Mouse (Mus musculus) thymus, postnatal 36 days (tissue): ENCODE results near the gene Rbmxl2.

Source experiments
- DNase-seq, 2 experiments: peaks; one replicate each; pipeline ENCODE4 v3.0.0; 2022; ENCODE audit warnings: mixed read lengths in 2 of 2

The Rbmxl2 gene

GRCm38 (mm10) chr7:107209204-107209860 lies at the start of gene Rbmxl2:
TSS of gene Rbmxl2 (plus strand) at chr7:107209445.
- DNase-seq, result peak in 1 of 2 experiments; percentile 6

DNA sequence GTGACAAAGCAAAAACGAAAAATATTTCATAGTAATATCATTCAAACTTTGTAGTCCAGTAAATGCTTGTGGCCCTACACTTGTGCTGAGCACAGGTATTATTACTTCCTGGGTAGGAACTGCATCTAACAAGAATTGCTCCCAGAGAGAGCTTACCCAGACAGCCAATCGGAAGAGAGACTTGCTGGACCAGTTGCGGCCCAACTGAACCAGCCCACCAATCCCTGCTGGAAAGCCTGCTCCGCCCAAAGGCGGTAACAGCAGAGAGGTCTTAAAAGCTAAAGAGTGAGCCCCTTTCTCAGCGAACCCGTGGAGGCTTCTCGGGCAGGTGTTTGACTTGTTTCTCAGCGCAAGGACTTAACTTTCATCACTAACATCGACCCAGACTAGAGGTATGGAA lies 42.6 kb upstream of the Rbmxl2 start, which contains the start of gene Nlrp14:
TSS of gene Nlrp14 (plus strand) at position 301 of the 400 bp plus-strand sequence.
- DNase-seq, result no peak

DNA sequence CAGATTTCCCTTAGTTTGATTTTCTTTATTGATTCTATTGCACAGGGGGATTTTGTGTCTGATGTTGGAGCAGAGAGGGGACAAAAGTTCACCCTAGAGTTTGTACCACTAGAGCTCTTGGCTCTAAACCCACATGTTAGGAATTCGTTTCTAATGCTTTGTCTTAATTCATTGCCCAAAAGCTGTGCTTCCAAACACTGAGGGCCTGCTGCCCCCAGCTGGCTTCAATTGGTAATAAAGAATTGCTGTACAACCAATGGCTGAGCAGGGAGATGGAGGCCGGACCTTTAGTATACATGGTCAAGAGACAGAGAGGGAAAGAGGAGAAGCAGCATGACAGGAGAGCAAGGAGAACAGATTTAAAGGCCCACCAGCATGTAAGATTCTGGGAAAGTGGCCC lies 28.8 kb upstream of the Rbmxl2 start:
- DNase-seq, result no peak

DNA sequence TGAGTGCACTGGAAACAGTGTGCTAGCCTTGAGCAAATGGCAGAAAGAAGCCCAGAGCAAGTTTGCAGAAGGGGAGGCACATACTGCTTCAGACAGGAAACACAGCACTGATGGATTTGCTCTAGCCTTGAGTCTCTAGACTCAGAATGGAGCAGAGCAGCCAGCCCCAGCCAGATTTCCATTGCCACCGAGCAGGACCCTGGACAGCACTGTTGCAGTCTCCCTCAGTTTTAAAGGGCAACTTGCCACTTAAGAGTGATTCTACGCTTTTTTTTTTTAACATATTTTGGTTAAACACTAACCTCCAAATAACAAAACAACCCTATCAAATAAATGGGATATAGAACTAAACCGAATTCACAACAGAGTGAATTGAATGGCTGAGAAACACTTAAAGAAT lies 7.4 kb upstream of the Rbmxl2 start:
- no peak for DNase-seq

DNA sequence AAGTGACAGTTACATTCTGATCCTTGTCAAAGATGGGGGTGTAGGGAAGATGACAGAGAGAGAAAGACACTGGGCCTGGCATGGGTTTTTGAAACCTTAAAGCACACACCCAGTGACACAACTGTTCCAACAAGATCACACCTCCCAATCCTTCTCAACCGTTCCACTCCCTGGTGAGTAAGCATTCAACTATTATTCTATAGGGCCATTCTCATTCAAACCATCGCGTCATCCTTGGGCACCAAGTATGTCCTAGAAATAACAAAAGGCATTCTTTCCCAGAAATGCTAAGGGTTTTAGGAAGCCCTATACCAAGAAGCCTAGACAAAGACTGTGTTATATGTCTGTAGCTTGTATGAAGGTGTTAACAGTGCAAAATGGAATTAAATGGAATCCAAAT lies 1.4 kb upstream of the Rbmxl2 start:
- no peak for DNase-seq

GRCm38 (mm10) chr7:107210126-107210576 lies 906 bp downstream of the Rbmxl2 start:
- DNase-seq, result no peak

- DNase-seq, result no peak
Measured at GRCm38 (mm10) chr7:107215723-107216122, 6.5 kb downstream of the Rbmxl2 start.

GRCm38 (mm10) chr7:107216845-107217244 lies 7.6 kb downstream of the Rbmxl2 start:
- DNase-seq, result no peak

DNA sequence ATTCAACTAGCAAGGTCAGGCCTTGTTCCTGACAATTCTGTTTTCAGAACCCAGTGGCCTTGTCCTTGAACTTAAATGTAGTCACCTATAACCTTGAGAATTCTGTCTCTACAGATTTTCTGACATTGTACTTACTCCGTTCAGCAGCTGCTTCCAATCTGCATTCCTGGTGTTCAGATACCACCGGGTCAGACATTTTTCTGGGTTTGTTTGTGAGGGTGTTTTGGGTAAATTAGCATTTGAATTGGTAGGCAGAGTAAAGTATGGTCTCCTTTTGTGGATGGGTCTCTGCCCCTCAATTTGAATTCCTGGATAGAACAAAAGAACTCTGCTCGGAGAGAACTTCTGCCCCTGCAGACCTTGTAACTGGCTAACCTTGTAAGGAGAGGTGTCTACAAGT lies 27.6 kb downstream of the Rbmxl2 start:
- DNase-seq, result no peak

DNA sequence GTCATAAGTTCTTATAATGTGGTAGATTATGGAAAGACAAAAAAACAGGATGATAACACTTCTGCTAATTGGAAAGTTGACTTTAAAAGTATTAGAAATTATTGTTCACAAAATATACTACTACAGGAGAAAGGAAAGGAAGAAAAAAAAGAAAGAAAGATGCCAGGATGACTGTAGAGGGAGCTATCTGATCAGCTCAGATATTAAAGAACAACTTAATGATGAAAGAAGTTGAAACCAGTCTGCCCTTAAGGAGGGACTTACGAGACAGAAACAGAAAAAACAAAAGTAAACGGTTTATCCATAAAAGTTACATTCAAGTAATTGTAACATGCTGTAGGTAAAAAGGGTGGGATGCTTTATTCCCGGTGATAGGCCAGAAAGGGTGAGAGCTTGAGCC lies 28.3 kb downstream of the Rbmxl2 start:
- DNase-seq, result no peak

- DNase-seq, result no peak
Measured at GRCm38 (mm10) chr7:107241371-107241883, 32.2 kb downstream of the Rbmxl2 start.

GRCm38 (mm10) chr7:107250211-107250985 lies 41.2 kb downstream of the Rbmxl2 start:
- DNase-seq, result no peak

DNA sequence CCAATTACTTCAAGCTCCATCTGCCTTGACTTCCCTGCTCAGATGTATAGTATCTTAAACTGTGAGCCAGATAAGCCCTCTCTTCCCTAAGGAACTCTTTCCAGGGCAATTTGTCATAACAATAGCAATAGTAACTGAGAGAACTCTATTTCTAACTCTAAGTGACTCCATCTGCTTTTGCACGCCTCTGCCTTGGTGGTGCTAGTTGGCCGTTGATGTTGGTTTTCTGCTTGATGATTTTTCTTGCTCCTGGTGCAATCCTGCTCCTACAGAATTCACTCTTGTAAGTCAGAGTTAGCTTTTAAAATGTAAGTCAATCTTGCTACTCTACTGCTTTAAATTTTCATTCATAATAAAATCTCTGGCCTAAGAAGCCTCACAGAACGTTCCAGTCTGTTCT lies 44.1 kb downstream of the Rbmxl2 start:
- no peak for DNase-seq

- DNase-seq, result no peak
Measured at GRCm38 (mm10) chr7:107259936-107260335, 50.7 kb downstream of the Rbmxl2 start.
